Mouse (Mus musculus) right cerebral cortex, postnatal 4 days (tissue): ENCODE measurements around the gene Mylk3.

ENCODE experiments used
- DNase-seq: peaks from one replicate; pipeline ENCODE4 v3.0.0-alpha.2; 2022

The Mylk3 gene

DNA sequence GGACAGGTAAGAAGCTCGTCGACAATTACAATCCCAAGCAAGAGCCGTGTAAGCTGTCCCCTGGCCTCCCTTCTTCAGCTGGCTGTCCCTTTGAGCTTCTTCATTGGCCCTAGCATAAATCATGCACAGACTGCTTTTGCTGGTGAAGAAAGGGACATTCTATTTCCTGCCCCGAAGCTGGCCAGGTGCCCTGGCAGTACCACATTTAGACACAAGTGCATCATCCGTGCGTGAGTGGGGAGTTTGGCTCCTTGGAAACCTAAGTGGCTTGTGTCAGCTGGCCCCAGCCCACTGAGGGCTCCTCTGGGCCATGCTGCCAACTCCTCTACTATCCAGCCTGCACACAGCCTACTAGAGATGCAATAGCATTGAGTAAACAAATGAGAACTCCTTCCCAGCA, at the start of gene Mylk3:
Mylk3 (minus strand) TSS at position 141 of the 400 bp plus-strand sequence.
- peak; percentile 9 for DNase-seq

DNA sequence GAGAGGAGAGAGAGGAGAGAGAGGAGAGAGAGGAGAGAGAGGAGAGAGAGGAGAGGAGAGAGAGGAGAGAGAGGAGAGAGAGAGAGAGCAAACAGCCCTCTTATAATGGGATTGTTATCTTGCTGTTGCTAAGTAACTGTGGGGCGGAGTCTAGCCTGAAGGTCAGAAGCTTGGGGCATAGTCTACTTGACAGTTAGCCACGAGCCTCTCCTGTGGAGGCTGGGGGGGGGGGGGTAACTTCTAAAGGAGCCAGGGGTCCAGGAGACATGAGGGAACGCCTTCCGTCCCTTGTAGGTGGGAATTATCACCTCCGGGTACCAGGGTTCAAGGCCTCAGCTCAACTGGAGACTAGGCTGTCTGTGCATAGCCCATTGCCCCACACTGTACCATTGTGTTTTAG, 49.6 kb upstream of the Mylk3 start:
- no peak for DNase-seq

DNA sequence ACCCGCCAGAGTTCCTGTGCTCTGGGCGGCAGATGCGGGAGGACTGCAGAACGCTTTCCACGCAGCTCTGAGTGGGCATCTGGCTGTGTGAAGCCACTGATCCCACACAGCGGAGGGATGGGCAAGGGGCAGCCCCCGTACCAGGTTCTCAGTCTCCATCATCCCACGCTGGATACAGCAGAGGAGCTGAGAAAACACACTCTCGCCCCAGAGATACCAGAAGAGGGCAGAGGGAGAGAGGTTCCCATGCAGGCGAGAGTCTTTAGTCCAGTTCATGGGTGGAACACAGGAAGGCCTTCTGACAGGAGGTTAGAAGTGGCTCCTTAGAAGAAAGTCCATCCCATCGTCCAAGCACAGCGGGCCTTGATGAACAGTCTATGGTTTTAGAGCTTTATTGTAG, 48.7 kb upstream of the Mylk3 start:
- DNase-seq = no peak

DNA sequence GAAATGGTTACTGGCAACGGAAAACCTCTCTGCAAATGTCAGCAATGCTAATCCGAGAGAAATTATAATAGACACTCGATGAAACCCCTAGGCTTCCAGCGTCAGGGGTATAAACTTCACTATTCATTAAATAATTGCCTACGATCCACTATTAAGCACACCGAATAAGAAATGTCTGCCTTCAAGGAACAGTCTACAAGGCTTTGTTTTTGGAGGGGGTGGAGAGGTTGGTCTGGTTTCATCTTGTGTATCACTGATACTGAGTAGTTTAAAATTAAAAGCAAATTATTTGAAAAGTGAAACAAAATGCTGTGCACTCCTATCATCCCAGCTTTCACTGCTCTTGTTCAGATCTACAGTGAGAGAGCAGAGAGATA, 46.9 kb upstream of the Mylk3 start:
- DNase-seq = no peak

DNA sequence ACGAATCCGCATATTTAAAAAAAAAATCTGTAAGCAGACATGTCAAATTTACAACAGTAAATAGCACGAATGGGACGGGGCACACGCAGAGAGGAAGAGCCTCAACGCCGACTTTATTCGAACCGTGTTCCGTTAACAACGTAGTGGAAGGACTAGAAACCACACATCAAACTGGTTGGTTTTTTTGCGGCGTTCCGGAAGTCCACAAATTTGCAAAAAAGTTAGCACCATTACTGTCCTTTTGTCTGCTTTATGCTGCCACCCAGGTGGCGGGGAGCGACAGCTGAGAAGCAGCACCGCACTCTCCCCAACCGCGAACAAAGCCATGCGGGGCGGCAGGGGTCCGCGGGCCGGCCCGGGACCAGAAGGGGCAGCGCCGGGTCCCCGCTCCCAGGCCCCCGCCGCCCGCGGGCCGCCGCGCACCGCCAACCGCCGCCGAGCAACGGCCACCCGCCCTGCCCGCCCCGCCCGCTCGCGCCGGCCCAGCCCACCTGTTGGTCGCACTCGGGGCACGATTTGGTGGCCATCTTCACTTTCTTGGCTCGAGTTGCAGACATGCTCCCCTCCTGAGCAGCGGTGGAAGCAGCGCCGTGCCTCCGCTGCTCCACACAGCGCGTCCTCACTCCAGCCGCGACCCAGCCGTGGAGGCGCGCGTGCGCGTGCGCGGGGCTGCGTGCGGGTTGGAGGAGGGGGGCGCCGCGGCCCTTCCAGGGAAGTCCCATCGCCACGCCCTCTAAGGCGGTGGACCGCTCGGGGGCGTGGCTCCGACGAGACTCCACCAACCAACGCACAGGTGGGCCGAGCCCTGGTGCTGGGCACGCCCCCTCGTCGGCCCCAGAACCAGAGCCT, 46.2 kb upstream of the Mylk3 start, which contains the start of gene 4921524J17Rik:
4921524J17Rik (minus strand) TSS at position 666 of the 849 bp plus-strand sequence.
- DNase-seq = peak; percentile 97

DNA sequence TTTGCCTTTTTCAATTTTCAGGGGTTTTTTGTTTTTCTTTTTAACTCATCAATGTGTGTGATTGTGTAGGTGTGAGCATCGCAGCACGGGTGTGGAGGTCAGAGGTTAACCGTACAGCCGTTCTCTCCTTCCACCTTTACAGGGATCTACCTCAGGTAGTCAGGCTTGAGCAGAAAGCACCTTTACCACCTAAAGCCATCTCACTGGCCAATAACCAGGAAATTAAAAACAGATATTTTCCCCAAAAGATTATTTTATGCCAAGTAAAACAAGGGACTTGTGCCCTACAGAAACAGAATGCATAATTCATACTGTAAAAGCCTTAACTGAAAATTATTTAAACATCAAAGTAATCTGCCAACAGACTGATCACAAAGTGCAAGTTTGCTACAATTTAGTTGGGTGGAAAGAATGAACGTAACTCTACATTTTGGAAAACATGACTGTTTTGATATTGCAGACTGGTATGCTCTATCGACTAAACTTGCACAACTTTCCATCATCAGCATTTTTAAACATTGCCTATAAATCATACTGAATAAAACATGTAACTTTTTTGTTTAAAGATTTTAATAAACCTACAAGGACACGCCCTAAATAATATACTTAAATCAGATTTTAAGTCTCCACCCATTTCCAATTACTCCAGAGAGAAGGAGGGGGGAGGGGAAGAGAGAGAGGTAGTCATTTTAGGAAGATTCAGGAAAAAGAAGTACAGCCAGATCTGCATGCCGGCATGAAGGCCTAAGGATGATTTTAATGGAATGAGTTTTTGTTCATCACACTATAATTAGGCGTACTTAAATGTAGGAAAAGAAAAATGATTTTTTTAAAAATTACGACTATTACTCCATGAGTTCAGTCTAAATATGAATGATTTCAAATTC, 45.4 kb upstream of the Mylk3 start:
- DNase-seq = no peak

DNA sequence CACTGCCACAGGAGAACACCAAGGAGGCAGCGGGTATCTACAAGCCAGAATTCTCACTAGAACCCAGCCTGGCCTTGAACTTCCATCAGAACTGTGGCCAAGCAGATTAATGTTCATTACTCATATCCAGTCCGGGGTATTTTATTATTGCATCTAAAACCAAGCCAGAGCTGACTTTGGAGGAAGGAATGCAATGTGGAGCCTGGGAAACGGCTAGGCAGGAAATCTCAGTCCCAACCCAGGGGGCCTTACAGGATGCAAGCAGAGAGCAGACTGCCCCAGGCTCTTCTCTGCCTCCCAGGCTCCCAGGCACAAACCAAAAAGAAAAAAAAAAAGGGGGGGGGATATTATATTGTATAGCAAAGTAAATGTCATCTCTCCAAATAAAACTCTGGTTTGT, 44.7 kb upstream of the Mylk3 start:
- no peak for DNase-seq

DNA sequence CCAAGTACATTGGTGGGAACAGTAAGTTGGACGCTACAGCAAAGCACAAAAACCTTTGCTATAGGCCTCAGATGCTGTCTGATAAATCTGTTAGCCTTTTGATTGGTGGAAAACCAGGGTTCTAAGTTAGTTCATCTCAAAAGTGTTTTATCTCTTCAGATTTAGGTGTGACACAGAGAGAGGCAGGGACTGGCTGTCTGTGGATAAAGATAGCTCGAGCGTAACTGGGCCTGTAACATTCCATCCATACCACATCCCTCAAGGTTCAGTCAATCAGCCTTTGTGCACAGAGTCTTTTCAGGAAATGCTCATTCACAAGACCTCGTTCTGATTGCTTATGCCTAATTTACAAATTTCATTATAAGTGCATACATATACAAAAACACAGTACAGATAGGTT, 43.1 kb upstream of the Mylk3 start:
- DNase-seq = no peak

DNA sequence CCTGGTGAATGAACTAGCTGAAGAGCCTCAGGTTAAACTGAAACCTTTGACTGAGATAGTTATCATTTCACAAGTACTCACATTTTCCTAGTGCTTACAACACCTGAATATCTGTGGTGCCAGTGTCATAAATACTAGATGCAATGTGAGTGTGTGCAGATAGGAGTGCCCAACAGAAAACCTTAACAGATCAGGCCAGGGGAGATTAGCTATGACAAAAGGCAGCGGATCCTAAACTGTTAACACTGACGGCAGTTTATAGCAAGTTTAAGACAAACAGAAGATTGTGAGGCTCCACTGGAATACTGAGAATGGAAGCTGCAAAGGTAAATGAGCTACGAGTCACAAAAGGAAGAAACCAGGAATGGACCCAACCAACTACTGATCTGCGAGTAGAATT, 40.9 kb upstream of the Mylk3 start:
- no peak for DNase-seq

DNA sequence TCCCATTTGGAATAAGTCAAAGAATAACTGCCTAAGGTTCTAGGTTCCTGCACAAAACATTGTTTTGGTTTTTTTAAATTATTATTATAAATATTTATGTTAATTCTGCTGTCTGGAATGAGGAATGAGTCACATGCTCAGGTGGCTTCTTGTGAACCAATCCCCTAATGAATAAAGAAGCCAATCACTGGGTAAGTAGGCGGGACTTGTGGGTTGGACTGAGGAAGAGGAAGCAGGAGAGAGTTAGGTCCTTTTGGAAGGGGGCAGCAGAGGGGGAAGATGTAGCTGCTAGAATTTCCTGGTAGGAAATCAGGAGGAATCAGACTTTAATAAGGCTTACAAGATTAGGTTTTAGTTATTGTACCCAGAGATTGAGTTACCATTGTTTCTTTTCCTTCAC, 35.2 kb upstream of the Mylk3 start:
- DNase-seq = no peak

DNA sequence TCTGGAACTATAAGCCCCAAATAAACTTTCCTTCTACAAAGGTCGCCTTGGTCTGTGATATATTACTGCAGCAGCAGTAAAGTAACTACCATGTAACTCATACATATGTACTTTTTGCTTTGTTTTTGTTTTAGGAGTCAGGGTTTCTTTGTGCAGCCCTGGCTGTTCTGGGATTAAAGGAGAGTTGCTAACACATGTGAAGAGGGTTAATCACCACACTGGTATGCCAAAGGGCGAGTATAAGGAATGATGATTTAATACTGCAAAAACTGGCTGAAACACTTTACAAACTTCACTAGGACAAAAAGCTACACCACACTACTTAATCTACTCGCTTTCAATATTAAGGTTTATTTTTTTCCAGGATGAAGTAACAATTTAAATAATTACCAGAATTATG, 22.4 kb upstream of the Mylk3 start:
- no peak for DNase-seq

DNA sequence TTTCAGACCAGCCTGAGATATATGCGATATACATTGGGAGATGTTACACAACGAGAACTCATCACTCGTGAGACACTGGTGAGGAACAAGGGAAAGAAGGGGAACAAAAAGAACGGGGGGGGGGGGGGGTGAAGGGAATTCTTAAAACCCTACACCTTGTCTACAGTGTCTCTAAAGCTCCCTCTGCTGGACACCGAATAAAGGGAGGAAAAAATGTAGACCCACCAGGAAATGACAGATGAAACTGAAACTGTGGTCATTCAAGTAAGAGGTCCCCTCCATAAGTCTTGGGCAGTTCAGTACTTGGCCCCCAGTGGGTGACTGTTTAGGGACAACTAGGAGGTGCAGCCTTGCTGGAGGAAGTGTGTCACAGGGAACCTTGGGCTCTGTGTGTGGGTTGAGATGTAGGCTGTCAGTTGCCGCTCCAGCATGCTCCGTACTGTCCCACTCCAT, 21.9 kb upstream of the Mylk3 start:
- peak; percentile 9 for DNase-seq

DNA sequence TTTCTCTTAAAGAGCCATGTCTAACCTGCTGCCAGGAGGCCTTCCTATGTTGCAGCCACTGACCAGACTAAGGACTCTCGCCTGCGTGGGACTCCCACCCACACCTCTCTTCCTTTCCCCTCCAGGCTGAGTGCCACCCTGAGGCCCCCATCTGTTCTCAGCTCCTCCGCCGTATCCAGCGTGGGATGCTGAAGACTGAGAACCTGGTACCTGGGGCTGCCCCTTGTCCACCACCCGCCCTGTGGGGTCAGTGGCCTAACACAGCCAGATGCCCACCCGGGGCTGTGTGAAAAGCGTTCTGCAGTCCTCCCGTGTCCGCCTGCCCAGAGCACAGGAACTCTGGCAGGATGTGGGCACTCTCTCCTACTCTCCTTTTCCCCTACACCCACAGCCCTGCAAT, 19.8 kb upstream of the Mylk3 start:
- peak; percentile 3 for DNase-seq

DNA sequence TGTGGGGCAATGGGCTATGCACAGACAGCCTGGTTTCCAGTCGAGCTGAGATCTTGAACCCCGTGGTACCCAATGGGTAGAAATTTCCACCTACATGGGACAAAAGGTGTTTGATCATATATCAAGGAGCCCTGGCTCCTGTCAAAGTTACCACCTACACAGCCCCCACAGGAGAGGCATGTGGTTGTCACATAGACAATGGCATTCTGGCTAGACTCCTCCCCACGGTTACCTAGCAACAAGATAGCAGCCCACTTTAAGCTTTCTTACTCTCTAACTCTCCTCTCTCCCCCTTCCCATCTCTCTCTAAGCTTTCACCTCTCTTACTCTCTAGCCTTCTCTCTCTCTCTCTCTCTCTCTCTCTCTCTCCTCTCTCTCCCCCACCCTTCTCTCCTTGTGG, 19.3 kb upstream of the Mylk3 start:
- no peak for DNase-seq

DNA sequence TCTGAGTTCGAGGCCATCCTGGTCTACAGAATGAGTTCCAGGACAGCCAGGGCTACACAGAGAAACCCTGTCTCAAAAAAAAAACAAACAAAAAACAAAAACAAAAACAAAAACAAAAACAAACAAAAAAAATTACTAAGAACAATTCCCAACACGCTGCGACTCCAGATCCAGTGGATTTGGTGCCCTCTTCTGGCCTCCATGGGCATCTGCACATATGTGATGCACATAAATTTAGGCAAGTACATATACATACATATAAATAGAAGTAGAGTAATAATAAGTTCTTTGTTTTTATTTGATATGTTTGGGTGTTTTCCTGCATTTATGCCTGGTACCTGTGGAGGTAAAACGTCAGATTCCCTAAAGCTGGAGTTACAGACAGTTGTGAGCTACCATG, 12.4 kb upstream of the Mylk3 start:
- no peak for DNase-seq

DNA sequence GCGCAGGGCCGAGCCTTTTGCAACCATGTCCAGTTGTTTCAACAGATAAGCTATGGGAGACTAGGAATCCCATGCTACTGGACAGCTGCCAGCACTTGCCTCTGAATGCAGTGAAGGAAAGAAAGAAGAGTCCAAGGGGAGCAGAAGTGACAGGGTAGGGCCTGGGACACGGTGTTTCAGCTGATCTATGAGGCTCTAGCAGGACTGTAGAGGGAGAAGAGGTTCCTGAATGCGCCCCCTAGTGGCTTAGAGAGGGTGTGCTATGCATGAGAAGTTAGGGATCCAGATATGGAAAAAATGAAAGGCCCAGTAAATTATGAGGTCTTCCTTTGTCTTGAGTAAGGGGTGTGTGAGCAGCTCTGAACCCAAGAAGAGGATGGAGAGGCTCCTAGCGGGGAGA, 11.4 kb upstream of the Mylk3 start:
- peak; percentile 12 for DNase-seq

DNA sequence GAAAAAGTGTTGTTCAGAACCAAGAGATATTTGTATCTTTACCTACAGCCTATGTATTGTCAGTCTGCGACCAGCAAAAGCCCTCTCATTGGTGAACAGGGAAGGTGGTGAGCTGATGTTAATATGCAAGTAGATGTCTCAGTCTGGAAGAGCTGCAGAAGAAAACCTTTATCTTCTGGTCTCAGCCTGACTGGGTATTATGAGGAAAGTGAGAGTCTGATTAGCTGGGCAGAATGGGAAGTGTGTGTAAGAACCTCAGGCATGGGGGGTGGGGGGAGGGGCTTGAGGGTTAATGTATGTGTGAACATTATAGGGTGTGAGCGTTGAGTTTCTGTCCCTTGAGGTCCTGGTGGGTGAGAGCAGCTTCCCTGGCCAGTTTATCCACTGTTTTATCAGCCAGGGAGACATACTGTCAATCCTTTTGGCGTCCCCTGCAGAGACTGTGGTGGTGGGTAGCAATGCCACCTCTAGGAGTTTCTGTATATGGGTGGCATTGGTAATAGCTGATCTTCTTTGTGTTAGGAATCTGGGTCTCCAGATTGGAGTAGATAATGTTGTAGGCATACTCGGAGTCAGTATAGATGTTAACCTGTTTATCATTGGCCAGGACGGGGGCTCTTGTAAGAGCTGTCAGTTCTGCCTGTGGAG, 10.4 kb upstream of the Mylk3 start:
- no peak for DNase-seq

DNA sequence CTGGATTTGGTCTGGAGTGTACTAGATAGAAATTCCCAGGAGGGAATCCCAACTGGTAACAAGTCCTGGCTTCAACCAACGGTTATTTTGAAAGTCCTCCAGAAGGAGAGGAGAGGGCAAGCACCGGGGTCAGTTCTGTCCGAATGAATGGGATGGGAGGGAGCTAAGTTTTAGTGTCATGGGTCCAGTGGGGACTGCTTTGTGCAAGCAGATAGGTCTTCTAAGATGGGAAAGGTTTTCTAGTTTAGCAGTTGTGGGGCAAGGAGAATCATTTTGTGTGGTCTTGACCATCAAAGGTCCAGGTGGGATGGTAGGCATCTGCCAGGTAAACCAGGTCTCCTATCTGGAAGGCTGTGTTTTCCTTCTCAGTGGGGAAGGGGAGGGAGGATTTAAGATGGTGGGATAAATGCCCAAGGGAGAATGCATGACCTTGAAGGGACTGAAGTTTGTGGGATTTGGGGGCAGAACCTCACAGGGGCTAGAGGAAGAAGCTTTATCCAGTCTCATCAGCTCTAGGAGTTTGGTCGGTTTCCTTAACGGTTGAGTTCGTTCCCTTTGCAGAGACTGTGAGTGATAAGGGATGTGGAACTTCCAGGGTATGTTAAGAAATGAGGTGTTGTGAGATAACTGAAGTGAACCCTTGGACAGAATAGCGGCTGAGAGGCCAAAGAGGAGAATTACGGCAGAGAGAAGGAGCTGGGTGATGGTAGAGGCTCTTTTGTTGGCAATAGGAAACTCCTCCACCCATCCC, 9.7 kb upstream of the Mylk3 start:
- no peak for DNase-seq

DNA sequence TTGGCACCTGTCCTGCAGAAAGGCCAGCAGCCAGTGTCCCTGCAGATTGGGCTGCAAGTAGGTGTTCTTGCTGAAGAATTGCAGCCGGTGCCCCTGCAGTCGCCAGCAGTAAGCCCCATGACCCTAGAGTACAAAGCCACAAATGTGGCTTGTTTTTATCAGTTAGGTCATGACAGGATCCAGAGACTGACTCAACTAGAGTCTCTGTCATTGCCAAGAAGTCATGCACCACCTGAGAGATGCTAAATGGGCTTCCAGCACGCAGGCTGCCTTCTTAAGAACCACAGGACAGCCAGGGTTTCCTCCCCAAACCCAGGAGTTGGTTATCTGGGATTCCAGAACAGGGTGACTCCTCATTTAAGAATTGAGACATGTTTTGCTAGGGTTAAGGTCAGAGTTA, 8.9 kb upstream of the Mylk3 start:
- DNase-seq = no peak

DNA sequence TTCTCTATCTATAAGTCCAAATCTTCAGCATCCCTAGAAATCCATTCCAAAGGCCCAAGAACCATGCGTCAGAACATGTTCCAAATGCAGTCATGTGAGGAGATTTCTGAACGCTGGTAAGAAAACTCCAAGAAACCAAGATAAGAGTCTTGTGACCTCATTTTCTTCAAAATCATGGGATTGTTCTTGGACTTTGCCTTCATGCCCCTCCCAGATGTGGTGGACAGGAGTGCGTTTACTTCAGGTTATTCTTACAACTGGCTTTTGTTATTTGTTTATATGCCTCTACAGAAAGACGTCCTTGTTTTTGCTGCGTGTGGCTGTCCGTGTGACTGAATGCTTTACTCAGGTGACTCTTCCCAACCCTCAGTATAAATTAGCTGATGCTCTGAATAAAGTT, 7.1 kb upstream of the Mylk3 start:
- DNase-seq = no peak

DNA sequence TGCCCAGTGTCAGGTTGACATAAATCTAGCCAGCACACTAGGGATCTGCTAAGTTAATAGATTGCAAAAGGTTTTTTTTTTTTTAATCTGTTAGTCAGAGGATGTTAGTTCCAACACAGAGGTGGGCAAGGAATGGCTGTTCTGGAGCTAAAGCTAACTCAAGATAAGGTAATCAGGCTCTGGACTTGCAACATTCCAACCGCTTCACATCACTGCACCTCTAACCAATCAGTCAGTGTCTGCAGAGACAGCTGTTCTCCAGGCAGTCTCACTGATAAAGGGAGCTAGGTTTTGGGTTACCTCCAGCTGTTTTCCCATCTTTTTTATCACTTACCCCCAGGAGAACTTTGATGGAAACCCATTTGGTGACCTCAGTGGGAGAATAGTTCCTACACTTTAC, 5.3 kb upstream of the Mylk3 start:
- DNase-seq = no peak

DNA sequence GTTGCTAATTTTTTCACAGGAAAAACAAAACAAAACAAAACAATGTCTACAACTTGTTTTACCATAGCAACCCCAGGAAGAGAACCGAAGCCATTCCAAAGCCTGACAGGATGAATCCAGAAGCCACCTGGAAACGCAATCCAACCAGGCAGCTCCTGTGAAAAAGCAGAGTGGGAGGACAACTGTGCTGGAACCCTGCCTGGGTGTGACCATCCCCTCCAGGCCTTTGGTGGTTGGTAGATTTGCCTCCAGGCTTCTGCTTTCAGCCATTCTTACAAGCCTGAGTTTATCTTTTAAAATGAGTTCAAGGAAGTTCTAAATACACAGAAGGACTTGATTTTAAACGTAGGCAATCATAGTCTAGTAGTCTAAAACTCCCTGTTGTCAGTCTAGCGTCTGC, 4.2 kb downstream of the Mylk3 start:
- peak; percentile 11 for DNase-seq

DNA sequence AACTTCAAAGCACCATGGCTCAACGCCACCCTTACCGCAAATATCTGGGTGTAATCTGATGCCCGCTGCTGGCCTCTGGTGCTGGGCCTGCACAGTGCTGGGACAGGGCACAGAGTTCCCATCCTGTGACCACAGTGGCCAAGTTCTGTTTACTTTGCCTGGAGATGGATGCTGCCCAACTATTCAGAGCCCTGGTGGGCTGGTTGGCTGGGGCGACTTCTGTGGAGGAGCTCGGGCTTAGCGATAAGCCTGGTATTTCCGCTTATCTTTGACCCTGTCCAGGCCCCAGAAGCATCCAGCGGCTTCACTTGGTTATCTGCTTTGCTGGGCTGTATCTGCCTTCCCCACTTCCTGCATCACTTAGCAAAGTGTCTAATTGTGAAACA, 5.3 kb downstream of the Mylk3 start:
- no peak for DNase-seq
